In genomic region chr3:127929921-127930320, GRCm38 (mm10) we compare ENCODE assay signal across 10 mouse cellular contexts. TPM values are rescaled to one million over a fixed set of nuclear protein-coding genes. Genes with fewer than 3 reads are reported as not detected.
DNase-seq lines count a peak whose midpoint lies in the region; TF ChIP-seq lines count a peak whose summit lies in the region.
"Had no signal": no experiment of that assay in that cellular context is flagged by ENCODE, and none has a peak within 500 bp of the region (broad histone marks: within the 10 kb centered on the region; RNA-seq: fewer than 3 reads in every experiment).

No protein-coding gene starts in this region.

- intact Hi-C loops in heart, postnatal 10 days (cut with DNase I), result no loop called here

- WGBS in lung, adult 2 months, result 55% methylated on average over 9 of the region's 9 CpGs

- no peak for TF ChIP-seq CTCF in lung, adult 2 months (IDR thresholded peaks at IDR 0.05; ENCODE audit: insufficient read depth, low read length)

- peaks cover 5% of the 10 kb centered on the region for H3K4me1 ChIP-seq in lung, adult 2 months (ENCODE audit: control insufficient read depth, insufficient read depth, low read length)
- H3K4me1 ChIP-seq: embryonic facial prominence, embryonic 12.5 days had no signal

- DNase-seq in spleen, postnatal 4 days (ENCODE audit: low spot score in 2 of 2), result peak; percentile 34 to 70
- no peak for DNase-seq in spleen, adult 12 weeks (ENCODE audit: low spot score)
- DNase-seq in heart, postnatal 10 days, result peak; percentile 55 to 65
- DNase-seq in lung, adult 2 months, result peak; percentile 59
- no peak for DNase-seq in cerebellum, postnatal 4 days (ENCODE audit: low spot score in 2 of 2)
- DNase-seq in neural tube, embryonic 10.5 days (ENCODE audit: extremely low spot score, low spot score), result no peak
- DNase-seq in c-Kit-positive CD71-positive TER-119-positive erythroid progenitor cells, embryonic 14.5 days (ENCODE audit: low spot score), result no peak
- no peak for DNase-seq in right cerebral cortex, postnatal 36 days (ENCODE audit: low spot score in 2 of 2)

- no peak overlapping the region for H3K4me3 ChIP-seq in lung, adult 2 months (replicated peaks; ENCODE audit: extremely low read depth, low read depth, low read length)
- H3K4me3 ChIP-seq: embryonic facial prominence, embryonic 12.5 days; left cerebral cortex, adult 2 months had no signal

- TF ChIP-seq POLR2A in lung, adult 2 months (IDR thresholded peaks at IDR 0.05; ENCODE audit: borderline replicate concordance, extremely low read depth, low read depth, low read length), result no peak

RNA-seq across cellular contexts. Expression of gene Fam241a, which starts 33.8 kb away (rescaled TPM):
- total RNA-seq in heart, postnatal 10 days (2021), result 1 to 10 TPM; 7.8 to 8.3 TPM
- polyA plus RNA-seq in lung, adult 2 months (2012; rRNA removed), result 4.2 and 4.3 TPM in 2 replicates

Comparison
In these comparisons a context has a peak if more than half of its experiments do, and no peak if none do; other contexts are left out.
1. DNase-seq: peak in spleen, postnatal 4 days (2 of 2), heart, postnatal 10 days (2 of 2) and lung, adult 2 months (single experiment); none in spleen, adult 12 weeks (single experiment), cerebellum, postnatal 4 days (0 of 2), neural tube, embryonic 10.5 days (single experiment), c-Kit-positive CD71-positive TER-119-positive erythroid progenitor cells, embryonic 14.5 days (single experiment) and right cerebral cortex, postnatal 36 days (0 of 2).